Mouse (Mus musculus): ENCODE measurements around the gene Zkscan5. TPM values are rescaled to one million over a fixed set of nuclear protein-coding genes. Genes with fewer than 3 reads are reported as not detected.

Zkscan5 gene
- polyA plus RNA-seq, 1 experiment = 1.5 TPM

- no peak for TF ChIP-seq GATA1 (IDR thresholded peaks at IDR 0.05; ENCODE audit: low read length)
Observed at GRCm38 (mm10) chr5:145234636-145235035, 30.3 kb downstream of the Zkscan5 start.

- no peak for TF ChIP-seq GATA1 (IDR thresholded peaks at IDR 0.05; ENCODE audit: low read length)
Observed at GRCm38 (mm10) chr5:145249520-145249919, 45.2 kb downstream of the Zkscan5 start.

Other genes starting within 250 kb of the Zkscan5 start
- gene Smurf1, start 238.7 kb upstream of the Zkscan5 start, polyA plus RNA-seq (2012) = 1.3 and 1.4 TPM in 2 replicates
- not detected in 2 replicates for gene Gm4871, start 171.8 kb upstream of the Zkscan5 start, polyA plus RNA-seq (2012)
- not detected in 2 replicates for gene 1700018F24Rik, start 161.6 kb upstream of the Zkscan5 start, polyA plus RNA-seq (2012)
- 58.2 and 74.9 TPM in 2 replicates for gene Arpc1a, start 120.7 kb upstream of the Zkscan5 start, polyA plus RNA-seq (2012)
- gene Kpna7, start 120.5 kb upstream of the Zkscan5 start, polyA plus RNA-seq (2012) = not detected in 2 replicates
- 1,143 and 1,353 TPM in 2 replicates for gene Arpc1b, start 90.3 kb upstream of the Zkscan5 start, polyA plus RNA-seq (2012)
- gene Pdap1, start 64.3 kb upstream of the Zkscan5 start, polyA plus RNA-seq (2012) = 191 and 266 TPM in 2 replicates
- 3.4 and 3.6 TPM in 2 replicates for gene Bud31, start 64.2 kb upstream of the Zkscan5 start, polyA plus RNA-seq (2012)
- gene Ptcd1, start 37.5 kb upstream of the Zkscan5 start, polyA plus RNA-seq (2012) = 19.6 and 19.7 TPM in 2 replicates
- 89.0 and 101 TPM in 2 replicates for gene Cpsf4, start 37.3 kb upstream of the Zkscan5 start, polyA plus RNA-seq (2012)
- gene Atp5j2, start 12.5 kb upstream of the Zkscan5 start, polyA plus RNA-seq (2012) = 20.2 and 83.7 TPM in 2 replicates
- 2.3 TPM in 2 replicates for gene Zkscan14, start 2.7 kb upstream of the Zkscan5 start, polyA plus RNA-seq (2012)
- 23.3 and 25.7 TPM in 2 replicates for gene Zfp655, start 27.2 kb downstream of the Zkscan5 start, polyA plus RNA-seq (2012)
- 32.8 and 38.1 TPM in 2 replicates for gene Zscan25, start 75.9 kb downstream of the Zkscan5 start, polyA plus RNA-seq (2012)
- not detected in 2 replicates for gene Cyp3a57, start 140.7 kb downstream of the Zkscan5 start, polyA plus RNA-seq (2012)

All from G1E-ER4 (cell line).